Mouse (Mus musculus): ENCODE measurements around the gene Sh2b3.

The Sh2b3 gene

DNA sequence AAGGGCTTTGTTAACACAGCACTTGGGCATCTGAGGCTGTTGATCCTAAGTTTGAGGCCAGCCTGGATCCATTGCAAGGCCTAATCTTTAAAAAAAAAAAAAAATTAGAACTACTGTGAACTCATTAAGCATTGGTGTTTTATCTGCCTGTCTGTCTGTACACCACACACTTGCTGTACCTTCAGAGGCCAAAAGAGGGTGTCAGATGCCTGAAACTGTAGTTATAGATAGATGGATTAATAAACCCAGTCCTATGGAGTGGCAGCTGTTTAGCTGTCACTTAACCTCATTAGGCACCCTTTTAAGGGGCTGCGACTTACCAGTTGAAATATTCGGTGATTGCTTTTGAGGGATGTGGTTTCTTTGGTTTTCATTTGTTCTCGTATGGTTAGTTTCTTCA lies 41.6 kb downstream of the Sh2b3 start:
- DNase-seq (ENCODE audit: low spot score in 2 of 2): no peak

DNA sequence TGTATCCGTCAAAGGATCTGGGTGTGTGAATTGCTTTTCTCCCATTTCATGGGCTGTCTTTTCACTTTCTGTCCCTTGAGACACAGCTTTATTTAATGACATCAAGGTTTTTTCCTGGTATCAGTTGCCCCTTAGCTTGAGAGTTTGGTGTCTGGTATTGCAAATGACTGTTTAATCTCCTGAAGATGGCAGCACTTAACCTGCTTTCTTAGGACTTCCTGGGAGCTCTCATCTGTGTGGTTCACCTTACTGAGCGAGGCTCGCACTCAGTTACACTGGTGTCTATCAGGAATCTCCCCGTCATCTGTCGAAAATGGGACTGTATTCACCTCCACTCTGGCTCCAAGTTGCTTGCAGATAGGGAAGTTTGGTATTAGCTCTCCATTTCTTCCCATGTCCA lies 46.4 kb downstream of the Sh2b3 start:
- DNase-seq (ENCODE audit: low spot score in 2 of 2): no peak

DNA sequence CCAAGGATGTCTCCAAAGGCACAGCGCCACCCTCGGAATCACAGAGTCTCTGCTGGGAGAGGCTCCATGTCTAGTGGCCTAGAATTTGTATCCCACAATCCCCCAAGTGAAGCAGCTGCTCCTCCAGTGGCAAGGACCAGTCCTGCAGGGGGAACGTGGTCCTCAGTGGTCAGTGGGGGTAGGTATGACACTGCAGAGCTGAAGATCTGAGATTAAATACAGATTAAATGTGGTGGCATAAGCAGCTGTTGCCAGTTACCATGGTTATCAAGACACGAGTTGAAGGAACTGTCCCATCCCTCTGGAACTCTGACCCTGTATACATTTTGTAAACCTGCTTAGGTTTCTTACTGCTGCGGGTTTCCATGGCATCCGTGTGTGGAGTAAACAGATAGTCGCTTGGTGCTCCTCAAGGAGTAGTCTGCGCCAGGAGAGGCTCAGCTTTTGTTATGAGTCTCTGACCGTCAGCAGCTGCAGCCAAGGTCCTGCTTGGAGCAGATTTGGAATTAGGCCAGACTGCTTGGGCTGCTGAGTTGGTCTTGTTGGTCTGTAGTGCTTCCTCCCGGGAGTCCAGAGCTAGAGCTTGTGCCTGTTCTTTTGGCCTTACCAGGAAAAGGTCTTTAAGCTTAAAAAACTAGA lies 53.5 kb downstream of the Sh2b3 start:
- peak; percentile 33 to 51 for DNase-seq (ENCODE audit: low spot score in 2 of 2)

DNA sequence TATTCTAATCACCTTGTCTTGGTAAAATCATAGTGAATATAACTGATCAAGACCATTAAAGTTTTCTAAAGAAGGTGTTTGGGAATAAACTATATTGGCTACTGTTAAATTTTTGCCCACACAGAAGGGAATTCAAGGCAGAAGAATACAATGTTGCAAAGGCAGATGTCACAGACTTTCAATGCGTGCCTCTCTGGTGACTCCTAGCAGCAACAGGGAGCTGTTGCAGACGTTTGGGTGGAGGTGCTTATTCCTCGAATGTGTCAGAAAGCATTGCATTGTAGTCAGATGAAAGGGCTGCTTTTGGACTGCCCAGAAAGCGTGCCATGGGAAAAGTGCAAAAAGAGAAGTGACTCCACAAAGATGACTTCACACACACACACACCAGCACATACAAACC lies 55.0 kb downstream of the Sh2b3 start:
- no peak for DNase-seq (ENCODE audit: low spot score in 2 of 2)

DNA sequence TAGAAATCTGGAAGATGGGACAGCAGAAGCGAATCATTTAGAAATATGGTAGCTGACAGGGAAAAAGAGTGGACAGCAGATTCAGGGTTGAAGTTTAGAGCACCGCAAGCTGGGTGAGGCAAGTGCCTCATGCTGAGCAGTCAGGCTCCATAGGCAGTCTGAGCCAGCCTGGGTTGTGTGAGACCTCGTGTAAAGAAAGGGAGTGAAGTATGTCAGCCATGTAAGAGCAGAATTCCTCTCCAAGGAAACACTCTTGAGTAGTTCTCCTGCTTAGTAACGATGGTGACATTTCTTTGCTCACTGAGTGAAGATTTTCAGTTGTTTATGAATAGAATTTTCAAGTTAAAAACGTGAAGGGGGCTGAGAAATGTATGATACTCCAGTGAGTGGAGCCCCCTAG lies 57.3 kb downstream of the Sh2b3 start:
- no peak for DNase-seq (ENCODE audit: low spot score in 2 of 2)

DNA sequence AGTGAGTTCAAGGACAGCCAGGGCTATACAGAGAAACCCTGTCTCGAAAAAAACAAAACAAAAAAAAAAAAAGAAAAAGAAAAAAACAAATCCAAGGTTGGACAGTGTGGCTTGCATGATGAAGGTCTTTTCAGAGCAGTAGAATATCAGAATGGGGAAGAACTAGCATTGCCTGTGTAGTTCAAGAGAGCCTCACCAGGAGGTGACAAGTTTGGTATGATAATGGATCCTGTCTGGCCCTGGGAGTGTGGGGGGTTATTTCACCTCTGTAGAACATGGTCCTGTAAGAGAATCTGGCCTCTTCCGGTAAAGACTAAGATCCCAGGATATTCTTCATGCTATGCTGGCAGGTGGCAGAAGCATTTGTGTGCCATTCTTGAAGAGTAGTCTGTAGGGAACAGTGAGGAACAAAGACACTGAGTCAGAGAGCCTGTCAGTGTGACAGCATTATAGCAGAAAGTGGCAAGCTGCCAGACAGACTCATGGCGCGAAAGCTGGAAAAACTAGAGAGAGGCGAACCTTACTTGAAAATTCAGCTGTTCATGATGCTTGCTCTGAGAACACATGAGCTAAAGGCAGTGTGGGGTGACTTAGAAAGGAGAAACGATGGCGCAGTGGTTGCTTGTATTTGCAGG lies 58.8 kb downstream of the Sh2b3 start:
- peak; percentile 80 to 82 for DNase-seq (ENCODE audit: low spot score in 2 of 2)

DNA sequence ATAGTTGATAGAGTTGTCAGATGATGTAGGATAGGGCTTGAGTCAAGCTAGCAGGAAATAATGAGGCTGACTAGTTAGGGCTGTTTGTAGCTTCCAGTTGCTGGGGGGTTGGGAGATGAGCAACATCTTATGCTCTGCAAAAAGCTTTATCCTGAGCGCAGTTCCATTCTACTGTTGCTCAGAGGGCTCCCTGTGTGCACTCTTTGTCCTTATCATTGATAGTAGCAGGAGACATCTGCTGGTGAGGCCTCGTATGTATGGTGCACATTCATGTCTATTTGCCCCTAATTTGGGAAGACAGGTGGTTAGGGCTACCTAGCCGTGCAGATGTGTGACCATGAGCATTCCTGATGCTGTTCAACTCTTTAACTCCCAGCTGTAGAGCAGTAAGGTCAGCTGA lies 65.8 kb downstream of the Sh2b3 start:
- no peak for DNase-seq (ENCODE audit: low spot score in 2 of 2)

DNA sequence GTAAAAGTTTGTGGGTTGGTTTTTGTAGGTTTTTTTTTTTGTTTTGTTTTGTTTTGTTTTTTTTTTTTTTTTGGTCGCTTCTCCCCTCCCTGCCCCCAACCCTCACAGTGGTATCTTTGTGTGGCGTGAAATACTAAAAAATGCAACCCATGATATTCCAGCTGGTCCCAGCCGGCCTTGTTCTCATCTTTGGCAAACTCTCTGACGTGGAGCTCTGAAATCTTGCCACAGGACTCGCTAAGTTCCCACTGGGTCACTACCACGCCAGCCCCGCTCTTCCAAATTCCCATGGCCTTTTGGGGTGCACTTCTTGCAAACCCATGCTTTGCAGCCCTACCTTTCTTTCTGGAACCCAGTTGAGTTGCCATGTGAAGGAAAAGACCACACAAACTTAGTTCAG lies 67.6 kb downstream of the Sh2b3 start:
- peak in 1 of 2 experiments; percentile 37 for DNase-seq (ENCODE audit: low spot score in 2 of 2)

DNA sequence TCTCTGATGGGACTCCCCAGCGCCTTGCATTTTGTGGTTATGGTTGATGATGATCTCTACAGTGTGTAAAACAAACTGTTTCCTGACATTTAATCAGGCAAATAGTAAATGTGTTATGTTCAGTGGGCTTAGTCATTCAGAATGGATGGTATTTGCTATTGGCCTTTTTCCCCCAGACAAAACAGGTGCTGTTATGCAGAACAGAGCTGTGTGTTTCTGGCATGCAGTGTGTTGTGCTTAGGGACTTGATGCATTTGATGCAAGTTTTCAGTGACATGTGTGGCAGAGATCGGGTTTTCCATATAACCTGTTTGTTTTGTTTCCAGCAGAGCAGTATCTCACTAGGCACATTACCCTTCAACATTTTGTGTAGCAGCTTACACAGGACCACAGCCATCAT lies 69.9 kb downstream of the Sh2b3 start:
- DNase-seq (ENCODE audit: low spot score in 2 of 2): no peak

DNA sequence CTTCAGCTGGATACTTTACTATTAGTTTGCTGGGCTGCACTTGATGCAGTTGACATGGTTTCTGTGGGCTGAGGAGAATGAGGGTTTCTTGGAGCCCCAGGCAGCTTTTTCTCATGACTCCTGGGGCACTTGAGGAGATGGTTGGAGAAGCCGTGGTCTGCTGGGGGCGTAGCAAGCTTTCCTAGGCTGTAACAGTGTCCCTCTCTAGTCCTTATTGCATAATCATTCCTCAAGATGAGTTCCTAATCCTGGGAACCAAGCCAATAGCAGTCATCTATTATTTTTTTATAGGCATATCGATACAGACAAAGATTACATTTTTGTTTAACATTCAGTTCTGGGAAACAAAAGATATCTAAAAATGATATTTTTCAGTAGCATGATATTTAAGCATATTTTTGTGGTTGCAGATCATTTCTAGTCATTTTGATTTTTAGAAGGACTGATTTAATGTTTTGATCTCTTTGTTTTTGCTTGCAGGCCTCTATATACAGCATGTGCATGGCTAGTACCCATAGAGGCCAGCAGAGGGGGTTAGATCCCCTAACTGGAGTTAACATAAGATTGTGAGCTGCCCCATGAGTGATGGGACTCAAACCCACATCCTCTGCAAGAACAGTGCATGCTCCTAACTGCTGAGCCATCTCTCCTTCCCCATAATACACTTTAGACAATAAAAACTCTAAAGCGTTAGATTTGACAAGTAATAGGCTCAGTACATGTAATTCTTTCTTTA lies 71.2 kb downstream of the Sh2b3 start:
- DNase-seq (ENCODE audit: low spot score in 2 of 2): no peak
